Mouse (Mus musculus): ENCODE measurements around the gene Sgo1. TPM values are rescaled to one million over a fixed set of nuclear protein-coding genes. Genes with fewer than 3 reads are reported as not detected.

The Sgo1 gene
- polyA plus RNA-seq, 1 experiment from 2014 or later, result 38.2 TPM

DNA sequence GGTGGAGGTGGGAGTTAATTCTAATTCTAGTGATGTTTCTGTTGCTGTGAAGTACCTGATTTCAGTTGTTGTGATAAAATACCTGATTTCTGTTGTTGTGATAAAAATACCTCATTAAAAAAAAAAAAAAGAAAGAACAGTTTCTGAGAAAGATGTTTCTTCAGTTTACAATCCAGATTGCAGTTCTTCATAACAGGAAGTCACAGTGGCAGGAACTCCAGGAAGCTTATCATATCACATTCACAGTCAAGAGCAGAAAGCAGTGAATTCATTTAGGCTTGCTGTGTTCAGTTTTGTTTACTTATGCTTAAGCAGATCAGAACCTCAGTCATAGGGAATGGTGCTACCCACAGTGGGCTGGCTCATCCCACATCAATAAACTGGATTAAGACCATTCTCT lies 57.8 kb downstream of the Sgo1 start:
- H3K4me3 ChIP-seq, result no peak overlapping the region
- H3K9me3 ChIP-seq, result no peaks in the 10 kb centered on the region
- H3K4me2 ChIP-seq, result no peak overlapping the region
- peaks cover 7% of the 10 kb centered on the region; the same call in 1 of the 2 replicates for H3K36me3 ChIP-seq
- H3K27ac ChIP-seq, result no peak overlapping the region
- H3K9ac ChIP-seq, result no peak overlapping the region
- ATAC-seq (ENCODE audit: borderline replicate concordance, extremely low read depth, low FRiP score, low TSS enrichment), result no peak
- H3K4me1 ChIP-seq, result no peaks in the 10 kb centered on the region
- H3K27me3 ChIP-seq, result no peaks in the 10 kb centered on the region

DNA sequence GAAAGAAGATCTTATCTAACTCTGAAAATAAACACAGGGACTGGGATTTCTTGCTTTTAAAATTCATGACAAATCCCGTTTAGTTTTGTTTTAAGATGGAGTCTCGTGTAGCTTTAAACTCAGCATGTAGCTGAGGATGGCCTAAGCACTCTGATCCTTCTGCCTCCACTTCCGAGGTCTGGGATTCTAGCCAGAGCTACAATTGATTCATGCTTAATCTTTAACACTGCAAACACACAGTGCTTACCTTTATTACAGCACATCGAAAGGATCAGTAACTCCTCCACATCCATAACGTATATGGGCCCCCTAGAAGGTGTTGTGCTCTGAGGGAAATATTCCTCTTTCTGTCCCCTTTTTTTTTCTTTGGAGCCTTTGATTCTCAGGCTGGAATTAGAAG lies 61.0 kb downstream of the Sgo1 start:
- 47% methylated on average over 5 of the region's 5 CpGs for WGBS
- no peak overlapping the region for H3K4me2 ChIP-seq
- H3K36me3 ChIP-seq, result peaks cover 7% of the 10 kb centered on the region; the same call in 1 of the 2 replicates
- no peak overlapping the region for H3K4me3 ChIP-seq
- no peaks in the 10 kb centered on the region for H3K9me3 ChIP-seq
- H3K27me3 ChIP-seq, result no peaks in the 10 kb centered on the region
- no peaks in the 10 kb centered on the region for H3K4me1 ChIP-seq
- no peak for ATAC-seq (ENCODE audit: borderline replicate concordance, extremely low read depth, low FRiP score, low TSS enrichment)
- H3K27ac ChIP-seq, result no peak overlapping the region
- H3K9ac ChIP-seq, result no peak overlapping the region

DNA sequence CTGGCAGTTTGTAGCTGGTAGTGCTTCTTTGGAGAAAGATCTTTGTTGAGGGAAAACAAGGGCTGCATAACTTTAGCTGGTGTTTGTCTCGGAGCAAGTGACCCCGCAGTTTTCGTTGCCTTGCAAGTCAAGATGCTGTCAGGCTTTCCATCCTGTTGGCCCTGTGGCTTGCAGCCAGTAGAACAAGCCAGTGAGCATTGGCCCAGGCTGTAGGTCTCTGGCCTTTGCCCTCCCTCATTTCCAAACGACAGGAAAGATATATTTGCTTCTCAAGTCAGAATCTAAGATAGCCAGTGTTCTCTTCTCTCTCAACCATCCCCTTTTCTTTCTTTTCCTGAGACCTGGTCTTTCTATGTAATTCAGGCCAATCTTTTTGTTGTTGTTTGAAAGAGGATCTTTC lies 61.6 kb downstream of the Sgo1 start:
- H3K36me3 ChIP-seq, result peaks cover 3% of the 10 kb centered on the region; the same call in 1 of the 2 replicates
- H3K9ac ChIP-seq, result no peak overlapping the region
- no peaks in the 10 kb centered on the region for H3K4me1 ChIP-seq
- ATAC-seq (ENCODE audit: borderline replicate concordance, extremely low read depth, low FRiP score, low TSS enrichment), result no peak
- no peak overlapping the region for H3K4me3 ChIP-seq
- no peak overlapping the region for H3K4me2 ChIP-seq
- no peaks in the 10 kb centered on the region for H3K9me3 ChIP-seq
- no peak overlapping the region for H3K27ac ChIP-seq
- H3K27me3 ChIP-seq, result no peaks in the 10 kb centered on the region
- 71% methylated on average over 4 of the region's 4 CpGs for WGBS

DNA sequence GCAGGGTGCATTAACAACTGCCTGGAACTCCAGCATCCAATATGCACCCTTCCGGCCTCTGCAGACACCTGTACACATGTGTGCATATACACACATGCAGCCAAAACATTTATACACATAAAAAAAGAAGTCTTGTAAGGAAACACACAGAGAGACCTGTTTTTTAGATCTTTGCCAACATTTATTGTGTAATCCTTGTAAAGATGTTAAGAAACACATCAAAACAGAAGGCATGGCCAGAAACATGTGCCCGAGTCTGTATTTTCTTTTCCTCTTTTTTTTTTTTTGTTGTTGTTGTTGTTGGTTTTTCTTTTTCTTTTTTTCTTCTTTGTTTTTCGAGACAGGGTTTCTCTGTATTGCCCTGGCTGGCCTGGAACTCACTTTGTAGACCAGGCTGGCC lies 63.0 kb downstream of the Sgo1 start:
- Histone ChIP-seq H3K9ac (no peak overlapping the region), H3K27me3 (no peaks in the 10 kb centered on the region), H3K36me3 (0 out of 2 replicates have a peak, but pooled peaks cover 2% of the 10 kb centered on the region), H3K4me2 (no peak overlapping the region), H3K4me3 (no peak overlapping the region), H3K9me3 (no peaks in the 10 kb centered on the region), H3K27ac (no peak overlapping the region), H3K4me1 (no peaks in the 10 kb centered on the region)
- no peak for ATAC-seq (ENCODE audit: borderline replicate concordance, extremely low read depth, low FRiP score, low TSS enrichment)
- 82% methylated on average over 3 of the region's 3 CpGs for WGBS

Other genes starting within 250 kb of the Sgo1 start
- gene Efhb, start 226.0 kb downstream of the Sgo1 start, polyA plus RNA-seq (2015; fragmentation: Nextera tagmentation; extraction: Ambion mirVana), result 0.64 and 0.89 TPM in 2 replicates
- 76.3 and 83.7 TPM in 2 replicates for gene Rab5a, start 210.1 kb downstream of the Sgo1 start, polyA plus RNA-seq (2015; fragmentation: Nextera tagmentation; extraction: Ambion mirVana)
- 0.24 and 0.26 TPM in 2 replicates for gene Pp2d1, start 149.9 kb downstream of the Sgo1 start, polyA plus RNA-seq (2015; fragmentation: Nextera tagmentation; extraction: Ambion mirVana)
- 5.6 and 6.4 TPM in 2 replicates for gene Kat2b, start 122.5 kb downstream of the Sgo1 start, polyA plus RNA-seq (2015; fragmentation: Nextera tagmentation; extraction: Ambion mirVana)
- not detected in 2 replicates for gene Sult1c2, start 157.0 kb upstream of the Sgo1 start, polyA plus RNA-seq (2015; fragmentation: Nextera tagmentation; extraction: Ambion mirVana)